Mouse (Mus musculus) thymus, postnatal 14 days (tissue): ENCODE measurements around the gene Zfp275.
"Not testable (repeated sequence)": the region's sequence is repeated elsewhere in the genome, so short reads cannot be mapped to it uniquely, and the experiment has no call there.

Experiments
- DNase-seq: peaks from one replicate; pipeline ENCODE4 v3.0.0; 2021

The Zfp275 gene

GRCm38 (mm10) chrX:73342483-73342895, at the start of gene Zfp275:
TSS of gene Zfp275 (plus strand) at chrX:73342621.
- DNase-seq = peak; percentile 89

DNA sequence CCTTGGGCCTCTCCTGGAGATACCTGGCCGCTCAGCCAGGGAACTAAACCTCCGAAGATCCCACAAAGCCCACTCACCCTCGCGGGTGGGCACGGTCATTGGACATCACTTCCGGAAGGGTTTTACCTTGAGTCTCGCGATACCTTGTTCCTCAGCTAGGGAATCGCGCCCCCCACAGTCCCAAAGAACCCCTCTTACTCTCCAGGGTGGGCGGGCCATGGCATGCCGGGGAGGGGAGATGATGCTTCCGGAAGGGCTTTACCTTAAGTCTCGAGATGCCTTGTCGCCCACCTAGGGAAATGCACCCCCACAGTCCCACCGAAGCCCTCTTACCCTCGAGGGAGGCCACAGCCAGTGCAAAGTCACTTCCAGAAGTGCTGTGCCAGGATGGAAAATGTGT, 49.5 kb upstream of the Zfp275 start, which contains the start of the genes Xlr5a and Xlr5c:
TSS of gene Xlr5a (minus strand) at position 101 of the 400 bp plus-strand sequence.
TSS of gene Xlr5c (minus strand) at position 101 of the 400 bp plus-strand sequence.
- not testable (repeated sequence) for DNase-seq

- DNase-seq = not testable (repeated sequence)
Measured at GRCm38 (mm10) chrX:73295745-73296144, 46.7 kb upstream of the Zfp275 start.

DNA sequence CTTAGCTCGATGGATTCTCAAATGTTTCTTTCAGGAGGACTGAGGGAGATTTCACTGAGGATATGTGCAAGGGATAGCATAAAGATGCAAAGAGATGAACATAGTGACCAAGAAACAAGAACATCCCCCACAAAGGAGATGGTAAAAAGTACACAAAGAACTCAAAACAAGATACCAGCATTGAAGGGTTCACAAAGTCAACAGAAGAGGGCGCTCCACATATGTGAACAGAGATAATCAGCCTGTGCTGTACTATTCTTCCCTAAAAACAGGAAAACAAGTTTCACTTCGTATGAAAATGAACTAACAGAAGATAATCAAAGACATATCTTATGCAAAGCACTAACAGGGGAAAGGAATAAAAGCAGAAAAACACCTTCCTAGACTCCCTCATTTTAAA, 29.9 kb upstream of the Zfp275 start:
- DNase-seq = peak; percentile 45

DNA sequence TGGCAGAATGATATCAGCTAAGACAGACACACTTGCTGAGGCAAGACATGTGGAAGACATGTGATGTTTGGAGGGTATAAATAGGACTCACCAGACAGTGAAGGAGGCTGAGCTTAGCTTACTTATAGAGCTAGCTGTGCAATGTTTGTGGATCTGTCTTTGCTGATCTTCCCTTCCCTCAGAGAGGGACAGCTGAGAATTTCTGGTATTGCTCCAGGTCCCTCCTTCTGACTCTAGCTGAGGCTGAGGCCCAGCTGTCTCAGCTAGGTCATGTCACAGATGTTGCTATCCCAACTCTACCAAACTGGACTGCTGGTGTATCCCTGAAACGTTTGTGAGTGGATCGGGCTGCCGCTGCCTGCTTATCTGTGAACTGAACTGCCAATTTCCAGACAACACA, 21.4 kb upstream of the Zfp275 start:
- no peak for DNase-seq

DNA sequence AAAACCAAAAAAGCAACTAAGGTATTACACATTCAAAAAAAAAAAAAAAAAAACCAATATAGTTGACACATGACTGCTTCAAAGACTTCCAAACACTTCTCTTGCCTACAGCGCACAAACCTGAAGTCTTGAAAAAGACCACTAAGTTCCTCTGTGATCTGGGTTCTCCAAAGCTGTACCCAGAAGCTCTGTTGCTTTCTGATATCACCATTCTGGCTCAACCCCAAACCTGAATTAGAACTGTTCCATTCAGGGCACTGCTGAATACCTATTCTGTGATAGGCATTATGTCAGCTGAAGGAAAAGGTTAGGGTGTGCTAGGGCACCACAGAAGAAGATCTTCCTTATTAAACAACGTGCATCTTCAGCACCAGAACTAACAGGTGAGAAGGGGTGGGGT, 15.2 kb upstream of the Zfp275 start:
- DNase-seq = no peak

DNA sequence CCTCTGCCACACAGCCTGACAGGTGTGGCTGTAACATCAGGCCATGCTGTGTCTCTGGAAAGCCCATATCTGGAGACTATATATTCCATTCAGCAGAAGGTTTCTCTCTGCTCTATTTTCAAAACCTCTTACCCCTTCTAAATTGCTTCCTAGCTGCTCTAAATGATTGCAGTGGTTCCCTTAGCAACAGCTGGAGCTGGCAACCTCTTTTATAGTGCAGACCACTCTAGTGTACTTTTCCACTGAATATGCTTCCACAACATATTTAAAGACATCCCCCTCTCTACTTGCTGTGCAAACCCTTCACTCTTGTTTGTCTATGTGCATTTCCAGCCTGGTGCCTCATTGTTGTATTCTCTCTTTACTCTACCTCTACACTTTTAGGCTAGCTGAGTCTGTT, 8.9 kb upstream of the Zfp275 start:
- DNase-seq = no peak

- DNase-seq = no peak
Measured at GRCm38 (mm10) chrX:73336740-73337139, 5.7 kb upstream of the Zfp275 start, which contains the start of gene Gm45015. TSS of gene Gm45015 (minus strand) at chrX:73336840.

DNA sequence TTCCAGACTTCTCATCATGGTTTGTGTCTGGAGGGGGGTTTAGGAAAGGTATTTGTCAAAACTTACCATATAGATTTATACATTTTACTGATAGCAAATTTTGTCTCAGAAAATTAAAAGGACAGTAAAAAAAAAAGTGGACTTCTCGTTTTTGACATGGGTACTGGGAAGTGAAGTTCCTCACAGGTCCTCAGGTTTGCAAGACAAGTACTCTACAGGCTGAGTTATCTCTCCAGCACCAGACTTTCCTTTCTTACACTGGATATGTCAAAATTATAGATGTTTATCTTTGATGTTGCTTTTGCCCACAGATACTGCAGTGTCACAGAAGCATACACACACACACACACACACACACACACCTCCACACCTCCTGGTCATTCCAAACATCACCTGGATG, 948 bp upstream of the Zfp275 start:
- no peak for DNase-seq

DNA sequence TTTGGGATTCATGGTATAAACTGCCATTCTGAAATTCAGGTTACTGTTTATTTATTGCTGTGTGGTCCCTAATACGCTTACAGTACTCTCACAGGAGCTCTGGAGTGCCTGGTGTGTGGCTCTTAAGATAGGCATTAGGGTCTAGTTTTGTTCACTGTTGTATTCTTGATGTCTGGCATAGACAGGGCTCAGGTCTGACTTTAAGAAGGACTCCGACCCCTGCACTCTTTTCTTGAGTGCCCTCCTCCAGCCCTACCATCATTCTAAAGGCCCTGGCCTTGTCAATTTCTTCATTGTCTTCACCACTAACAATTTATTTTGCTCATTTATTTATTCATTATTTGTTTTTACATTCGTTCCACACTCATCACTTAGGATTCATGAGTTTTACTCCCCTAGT, 353 bp upstream of the Zfp275 start:
- no peak for DNase-seq

- DNase-seq = peak; percentile 27
Measured at GRCm38 (mm10) chrX:73342941-73343735, 717 bp downstream of the Zfp275 start.

DNA sequence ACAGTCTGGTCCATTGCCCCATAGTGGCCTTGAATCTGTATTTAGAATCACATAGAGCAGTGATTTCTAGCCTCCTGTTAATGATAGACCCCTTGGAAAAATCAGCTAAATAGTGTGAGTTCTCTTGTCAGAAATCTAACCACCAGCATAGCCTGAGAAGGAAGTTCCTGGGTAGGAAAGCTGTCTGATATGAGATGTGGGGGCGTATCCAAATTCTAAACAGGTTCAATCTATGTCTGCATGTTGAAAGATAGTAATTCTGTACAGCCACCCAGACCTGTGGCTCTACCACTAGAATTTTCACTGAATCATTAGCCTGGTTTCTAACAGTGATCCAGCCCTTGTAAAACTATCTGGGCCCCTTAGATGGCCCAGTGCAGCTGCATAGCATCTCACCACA, 1.4 kb downstream of the Zfp275 start:
- DNase-seq = no peak

- DNase-seq = no peak
Measured at GRCm38 (mm10) chrX:73344346-73344745, 1.9 kb downstream of the Zfp275 start.

- DNase-seq = no peak
Measured at GRCm38 (mm10) chrX:73356163-73356562, 13.7 kb downstream of the Zfp275 start.

DNA sequence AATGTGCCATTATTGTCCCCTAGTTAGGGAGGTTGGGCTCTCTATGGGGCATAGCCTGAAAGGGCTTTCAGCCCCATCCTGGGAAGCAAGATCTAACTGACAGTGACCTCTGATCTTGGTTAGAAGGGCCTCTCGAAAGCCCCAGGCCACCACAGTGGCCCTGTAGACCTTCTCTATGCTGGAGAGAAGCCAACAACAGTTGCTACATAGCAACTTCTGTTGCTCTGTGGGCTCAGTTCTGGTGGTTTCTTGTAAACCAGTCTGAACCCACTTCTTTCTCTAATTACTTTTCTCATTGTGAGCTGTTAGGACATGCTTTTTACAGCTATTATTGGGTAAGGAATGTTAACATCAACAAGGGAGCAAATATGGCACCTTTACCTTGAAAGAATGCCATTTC, 14.3 kb downstream of the Zfp275 start:
- no peak for DNase-seq

- DNase-seq = no peak
Measured at GRCm38 (mm10) chrX:73363291-73363690, 20.9 kb downstream of the Zfp275 start.

GRCm38 (mm10) chrX:73384419-73384818, 42.0 kb downstream of the Zfp275 start:
- no peak for DNase-seq

GRCm38 (mm10) chrX:73384924-73385323, 42.5 kb downstream of the Zfp275 start:
- DNase-seq = no peak

GRCm38 (mm10) chrX:73391481-73391880, 49.1 kb downstream of the Zfp275 start:
- no peak for DNase-seq

DNA sequence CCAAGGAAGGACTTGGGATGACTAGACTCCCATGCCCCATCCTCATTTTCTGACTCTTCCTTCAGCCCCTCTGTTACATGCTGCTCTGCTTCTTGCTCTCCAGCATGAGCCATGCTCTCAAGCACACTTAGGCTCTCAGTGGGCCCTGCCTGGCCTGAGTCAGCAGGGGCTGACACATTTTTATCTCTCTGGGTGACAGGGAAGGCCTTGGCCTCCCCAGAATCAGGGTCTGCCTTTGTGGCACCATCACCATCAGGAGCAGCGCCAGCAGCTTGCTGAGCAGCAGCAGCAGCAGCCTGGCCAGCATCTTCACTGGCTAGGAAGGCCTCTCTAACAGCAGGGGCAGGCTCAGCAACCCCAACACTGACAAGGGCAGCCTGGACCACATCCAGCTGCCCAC, 54.0 kb downstream of the Zfp275 start:
- no peak for DNase-seq

DNA sequence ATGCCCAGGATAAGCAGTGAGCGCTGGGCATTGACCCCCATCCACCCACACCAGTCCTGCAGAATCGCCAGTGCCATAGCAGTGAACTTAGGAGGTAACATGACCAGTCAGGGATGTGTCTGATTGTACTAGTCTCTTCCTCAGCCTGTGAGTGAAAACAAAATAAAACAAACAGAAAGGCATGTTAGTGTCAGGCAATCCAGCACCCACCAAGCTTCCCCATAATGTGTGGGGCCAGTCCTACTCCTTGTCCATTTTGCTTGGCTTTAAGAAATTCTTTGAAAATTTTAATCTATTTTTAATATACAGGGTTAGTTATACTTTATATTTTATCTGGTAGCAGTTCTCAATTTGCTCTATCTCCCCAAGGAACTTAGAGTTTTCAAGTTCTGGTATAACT, 56.2 kb downstream of the Zfp275 start, which contains the start of gene Gm18336:
TSS of gene Gm18336 (minus strand) at position 101 of the 400 bp plus-strand sequence.
- not testable (repeated sequence) for DNase-seq

GRCm38 (mm10) chrX:73400951-73401350, 58.5 kb downstream of the Zfp275 start:
- DNase-seq = no peak

DNA sequence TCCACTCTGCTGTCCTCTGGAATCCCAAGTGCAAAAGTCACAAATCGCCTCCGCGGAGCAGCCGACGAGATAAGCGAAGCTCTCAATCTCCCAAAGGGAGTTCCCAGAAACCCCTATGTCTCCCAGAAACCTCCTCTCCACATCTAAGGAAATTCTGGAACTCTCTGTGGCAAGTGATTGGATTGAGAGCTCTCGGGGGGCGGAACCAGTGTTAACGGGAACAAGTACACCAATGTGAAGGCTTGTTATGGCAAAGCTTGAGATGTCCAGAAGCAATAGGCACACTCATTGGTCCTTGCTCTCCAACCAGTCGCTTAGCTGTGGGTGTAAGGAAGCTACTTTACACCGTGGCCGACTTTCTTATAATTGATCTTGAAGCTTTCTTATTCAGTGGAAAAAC, 59.2 kb downstream of the Zfp275 start:
- no peak for DNase-seq
